Mouse (Mus musculus): Measurements from ENCODE around the gene Acad9. TPM values are rescaled to one million over a fixed set of nuclear protein-coding genes. Genes with fewer than 3 reads are reported as not detected.
A peak's percentile ranks its signal among the peaks of the same experiment; 100 is the strongest.

The Acad9 gene
- 98.5 and 100 TPM in 2 replicates for polyA plus RNA-seq (2014; fragmentation: Nextera tagmentation; extraction: Ambion mirVana)

DNA sequence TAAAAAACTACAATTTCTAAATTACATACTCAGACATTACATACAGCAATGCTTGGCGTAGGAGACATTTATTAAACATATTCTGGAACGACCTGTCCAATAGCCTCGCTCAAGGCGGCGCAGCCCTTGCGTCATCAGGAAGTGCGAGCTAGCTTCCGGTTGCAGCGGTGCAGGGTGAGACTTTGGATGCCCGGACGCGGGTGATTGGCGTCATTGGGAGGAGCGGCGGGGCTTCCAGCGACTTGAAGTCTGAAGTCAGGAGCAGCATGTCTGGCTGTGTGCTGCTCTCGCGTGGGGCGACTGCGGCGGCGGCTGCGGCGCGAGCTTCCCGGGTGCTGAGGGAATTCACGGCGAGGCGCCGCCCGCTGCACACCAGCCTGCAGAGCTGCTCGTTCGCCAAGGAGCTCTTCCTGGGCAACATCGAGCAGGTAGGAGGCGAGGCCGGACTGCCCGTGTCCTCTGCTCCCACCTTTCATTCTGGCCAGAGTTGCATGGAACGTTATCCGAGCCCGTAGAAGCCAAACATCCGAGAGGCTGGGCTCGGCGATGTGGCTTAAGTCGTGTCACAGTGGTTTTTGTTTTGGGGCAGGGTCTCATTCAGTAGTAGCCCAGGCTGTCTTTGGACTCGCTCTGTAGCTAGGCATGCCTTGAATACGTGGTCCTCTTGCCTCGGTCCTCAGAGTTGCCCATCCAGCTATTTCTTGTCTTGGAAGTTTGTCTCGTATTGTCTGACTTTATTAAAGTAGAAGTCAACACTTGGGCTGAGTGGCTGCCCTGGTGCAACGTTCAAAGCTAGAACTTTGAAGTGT is at the start of gene Acad9:
Acad9 (plus strand) TSS at position 137 of the 809 bp plus-strand sequence.
- Histone ChIP-seq H3K9me3 (replicated peaks; ENCODE audit: control insufficient read depth, low read length) (no peaks in the 10 kb centered on the region), H3K27ac (ENCODE audit: low read depth, low read length) (peak within 1 kb of the TSS; percentile 40; the same call in 1 of the 2 replicates), H3K9ac (ENCODE audit: low read length) (peak within 1 kb of the TSS; percentile 92), H3K36me3 (ENCODE audit: control insufficient read depth, insufficient read depth, low read length) (peaks cover 12% of the 10 kb centered on the region), H3K27me3 (replicated peaks; ENCODE audit: control insufficient read depth, insufficient read depth, low read length) (no peaks in the 10 kb centered on the region), H3K4me1 (ENCODE audit: control insufficient read depth, insufficient read depth, low read length) (peaks cover 10% of the 10 kb centered on the region), H3K4me2 (ENCODE audit: low read length) (peak within 1 kb of the TSS; percentile 81), H3K4me3 (ENCODE audit: low read depth, low read length) (peak within 1 kb of the TSS; percentile 92)
- WGBS = under 1% methylated on average over 49 of the region's 49 CpGs
- DNase-seq (ENCODE audit: low spot score) = peak; percentile 98
- ATAC-seq = peak; percentile 99

DNA sequence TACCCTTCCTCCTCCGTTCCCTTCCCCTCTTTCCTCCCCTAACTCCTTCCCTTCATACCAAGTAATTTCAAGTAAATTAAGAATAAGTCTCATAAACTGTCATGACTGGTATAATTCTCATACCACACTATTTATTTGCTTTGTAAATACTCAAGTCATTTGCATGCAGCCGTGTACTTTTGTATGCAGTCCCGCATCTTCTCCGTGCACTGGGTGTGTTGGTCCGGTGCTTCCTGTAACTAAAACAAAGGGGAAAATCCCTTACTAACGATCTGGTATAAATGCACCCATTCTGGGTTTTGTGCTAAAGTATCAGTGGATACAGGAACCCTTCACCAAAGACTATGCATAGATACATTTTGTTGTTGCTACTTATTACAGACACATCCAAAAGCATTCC is 40.0 kb upstream of the Acad9 start:
- Histone ChIP-seq H3K4me2 (ENCODE audit: low read length) (no peak overlapping the region), H3K9ac (ENCODE audit: low read length) (no peak overlapping the region), H3K4me1 (ENCODE audit: control insufficient read depth, insufficient read depth, low read length) (no peaks in the 10 kb centered on the region), H3K27me3 (replicated peaks; ENCODE audit: control insufficient read depth, insufficient read depth, low read length) (no peaks in the 10 kb centered on the region), H3K4me3 (ENCODE audit: low read depth, low read length) (no peak overlapping the region), H3K27ac (ENCODE audit: low read depth, low read length) (no peak overlapping the region), H3K36me3 (ENCODE audit: control insufficient read depth, insufficient read depth, low read length) (no peaks in the 10 kb centered on the region), H3K9me3 (replicated peaks; ENCODE audit: control insufficient read depth, low read length) (no peaks in the 10 kb centered on the region)
- WGBS = 48% methylated on average over 6 of the region's 6 CpGs
- DNase-seq (ENCODE audit: low spot score) = no peak
- ATAC-seq = no peak

DNA sequence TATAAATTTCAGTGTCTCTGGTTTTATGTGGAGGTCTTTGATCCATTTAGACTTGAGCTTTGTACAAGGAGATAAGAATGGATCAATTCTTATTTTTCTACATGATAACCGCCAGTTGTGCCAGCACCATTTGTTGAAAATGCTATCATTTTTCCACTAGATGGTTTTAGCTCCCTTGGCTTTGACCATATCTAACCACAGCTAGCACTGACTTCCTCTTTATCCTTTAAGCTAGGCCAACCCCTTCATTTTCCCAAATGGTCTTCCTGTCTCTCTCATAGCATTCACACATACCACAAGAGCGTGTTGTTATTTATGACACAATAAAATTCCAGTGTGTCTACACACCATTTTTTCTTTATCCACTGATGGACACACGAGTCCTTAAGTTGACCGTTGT is 35.8 kb upstream of the Acad9 start:
- Histone ChIP-seq H3K4me3 (ENCODE audit: low read depth, low read length) (no peak overlapping the region), H3K27me3 (replicated peaks; ENCODE audit: control insufficient read depth, insufficient read depth, low read length) (no peaks in the 10 kb centered on the region), H3K27ac (ENCODE audit: low read depth, low read length) (no peak overlapping the region), H3K4me2 (ENCODE audit: low read length) (no peak overlapping the region), H3K36me3 (ENCODE audit: control insufficient read depth, insufficient read depth, low read length) (no peaks in the 10 kb centered on the region), H3K9ac (ENCODE audit: low read length) (no peak overlapping the region), H3K9me3 (replicated peaks; ENCODE audit: control insufficient read depth, low read length) (no peaks in the 10 kb centered on the region), H3K4me1 (ENCODE audit: control insufficient read depth, insufficient read depth, low read length) (no peaks in the 10 kb centered on the region)
- no peak for ATAC-seq
- WGBS = 91% methylated on average over 4 of the region's 4 CpGs
- DNase-seq (ENCODE audit: low spot score) = no peak

DNA sequence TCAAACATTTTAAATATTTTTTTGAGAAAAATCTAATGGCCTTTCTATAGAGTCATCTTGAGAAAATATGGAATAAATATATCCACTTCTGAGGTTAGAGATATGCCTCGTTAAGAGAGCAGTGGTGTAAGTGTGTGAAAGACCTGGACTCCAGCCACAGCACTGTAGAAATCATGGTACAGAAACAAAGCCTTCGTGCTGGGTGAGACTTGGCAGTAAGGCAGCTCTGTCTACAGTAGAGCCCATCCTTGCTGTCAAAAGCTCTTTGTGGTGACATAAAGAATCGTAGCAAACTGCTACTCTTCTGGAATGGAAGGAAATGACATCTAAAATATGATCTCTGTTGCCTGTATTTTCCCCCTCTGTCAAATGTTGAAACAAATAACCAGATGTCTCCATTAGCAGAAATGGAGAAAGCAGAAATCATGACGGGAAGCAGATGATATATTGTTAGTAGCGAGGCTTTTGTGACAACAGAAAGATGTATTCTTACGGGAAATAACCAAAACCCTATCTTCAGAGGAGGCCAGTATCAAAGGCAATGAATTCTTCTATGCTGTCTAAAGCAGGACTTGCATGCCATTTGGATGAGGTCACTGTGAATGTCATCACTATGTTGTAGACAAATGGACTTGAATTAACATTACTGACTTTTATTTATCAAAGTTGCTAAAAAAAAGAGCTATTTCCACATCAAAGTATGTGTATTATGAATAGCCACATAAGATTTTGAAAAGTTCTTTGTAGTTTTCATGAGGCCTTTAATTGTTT is 33.9 kb upstream of the Acad9 start:
- peak; percentile 47 for DNase-seq (ENCODE audit: low spot score)
- H3K9me3 ChIP-seq (replicated peaks; ENCODE audit: control insufficient read depth, low read length) = no peaks in the 10 kb centered on the region

DNA sequence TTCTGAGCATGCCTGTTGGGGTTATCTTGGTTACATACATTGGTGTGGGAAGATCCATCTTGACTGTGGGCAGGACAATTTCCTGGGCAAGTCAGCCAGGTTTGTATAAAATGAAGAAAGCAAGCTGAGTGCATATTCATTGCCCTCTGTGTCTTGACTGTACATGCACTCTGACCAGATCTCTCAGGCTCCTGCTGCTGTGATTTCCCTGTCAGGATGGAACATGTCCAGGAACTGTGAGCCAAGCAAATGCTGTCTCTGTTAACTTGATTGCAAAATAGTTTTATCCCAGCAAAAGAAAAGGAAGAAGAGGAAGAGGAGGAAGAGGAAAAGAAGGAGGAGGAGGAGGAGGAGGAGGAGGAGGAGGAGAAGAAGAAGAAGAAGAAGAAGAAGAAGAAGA is 21.3 kb upstream of the Acad9 start:
- DNase-seq (ENCODE audit: low spot score) (no peak), ATAC-seq (no peak)
- Histone ChIP-seq H3K27me3 (replicated peaks; ENCODE audit: control insufficient read depth, insufficient read depth, low read length) (no peaks in the 10 kb centered on the region), H3K4me2 (ENCODE audit: low read length) (no peak overlapping the region), H3K27ac (ENCODE audit: low read depth, low read length) (no peak overlapping the region), H3K9me3 (replicated peaks; ENCODE audit: control insufficient read depth, low read length) (no peaks in the 10 kb centered on the region), H3K4me3 (ENCODE audit: low read depth, low read length) (no peak overlapping the region), H3K36me3 (ENCODE audit: control insufficient read depth, insufficient read depth, low read length) (no peaks in the 10 kb centered on the region), H3K9ac (ENCODE audit: low read length) (no peak overlapping the region), H3K4me1 (ENCODE audit: control insufficient read depth, insufficient read depth, low read length) (no peaks in the 10 kb centered on the region)

More for the DNA sequence above, 33.9 kb upstream of the Acad9 start:
- H3K4me3 ChIP-seq (ENCODE audit: low read depth, low read length) = no peak overlapping the region
- H3K36me3 ChIP-seq (ENCODE audit: control insufficient read depth, insufficient read depth, low read length) = no peaks in the 10 kb centered on the region
- no peak overlapping the region for H3K27ac ChIP-seq (ENCODE audit: low read depth, low read length)
- no peak overlapping the region for H3K9ac ChIP-seq (ENCODE audit: low read length)
- no peak for ATAC-seq
- H3K4me2 ChIP-seq (ENCODE audit: low read length) = no peak overlapping the region
- no peaks in the 10 kb centered on the region for H3K4me1 ChIP-seq (ENCODE audit: control insufficient read depth, insufficient read depth, low read length)
- H3K27me3 ChIP-seq (replicated peaks; ENCODE audit: control insufficient read depth, insufficient read depth, low read length) = no peaks in the 10 kb centered on the region
- WGBS = 47% methylated on average over 6 of the region's 6 CpGs

DNA sequence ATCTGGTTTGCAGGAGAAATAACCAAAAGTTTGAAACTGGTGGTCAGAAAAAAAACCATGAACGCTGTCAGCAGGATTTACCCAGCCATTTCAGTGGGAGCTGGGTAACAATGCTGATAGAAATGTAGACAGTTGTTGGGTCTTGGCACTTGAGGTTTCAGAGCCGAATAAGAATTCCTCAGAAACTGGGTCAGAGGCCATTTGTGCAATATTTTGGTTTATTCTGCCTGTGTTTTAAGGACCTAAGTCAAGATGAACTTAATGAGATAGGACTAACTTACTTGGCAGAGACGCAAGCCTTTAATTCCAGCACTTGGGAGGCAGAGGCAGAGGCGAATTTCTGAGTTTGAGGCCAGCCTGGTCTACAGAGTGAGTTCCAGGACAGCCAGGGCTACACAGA is 20.7 kb upstream of the Acad9 start:
- no peaks in the 10 kb centered on the region for H3K4me1 ChIP-seq (ENCODE audit: control insufficient read depth, insufficient read depth, low read length)
- H3K9me3 ChIP-seq (replicated peaks; ENCODE audit: control insufficient read depth, low read length) = no peaks in the 10 kb centered on the region
- no peak overlapping the region for H3K4me3 ChIP-seq (ENCODE audit: low read depth, low read length)
- ATAC-seq (no peak), DNase-seq (ENCODE audit: low spot score) (no peak)
- H3K4me2 ChIP-seq (ENCODE audit: low read length) = no peak overlapping the region
- H3K27me3 ChIP-seq (replicated peaks; ENCODE audit: control insufficient read depth, insufficient read depth, low read length) = no peaks in the 10 kb centered on the region
- H3K36me3 ChIP-seq (ENCODE audit: control insufficient read depth, insufficient read depth, low read length) = no peaks in the 10 kb centered on the region
- H3K9ac ChIP-seq (ENCODE audit: low read length) = no peak overlapping the region
- H3K27ac ChIP-seq (ENCODE audit: low read depth, low read length) = no peak overlapping the region
- 83% methylated on average over 4 of the region's 4 CpGs for WGBS

DNA sequence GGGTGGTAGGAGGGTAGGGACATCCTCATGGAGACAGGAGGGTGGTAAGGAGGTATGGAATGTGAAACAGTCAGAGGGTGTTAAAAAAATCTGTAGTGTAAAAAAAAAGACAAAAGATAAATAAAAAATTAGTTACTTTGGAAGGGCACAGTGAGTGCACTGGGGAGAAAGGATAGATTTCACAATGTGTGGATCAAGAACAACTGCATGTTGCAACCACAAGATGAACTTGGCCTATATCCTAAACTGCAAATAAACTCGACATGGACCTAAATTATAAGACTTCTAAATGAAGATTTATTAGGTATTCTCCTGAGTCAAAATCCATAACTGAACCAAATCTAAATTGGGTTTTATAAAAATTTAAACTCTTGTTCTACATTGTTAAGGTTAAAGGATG is 16.7 kb upstream of the Acad9 start:
- Histone ChIP-seq H3K4me2 (ENCODE audit: low read length) (no peak overlapping the region), H3K4me3 (ENCODE audit: low read depth, low read length) (no peak overlapping the region), H3K27ac (ENCODE audit: low read depth, low read length) (no peak overlapping the region), H3K9ac (ENCODE audit: low read length) (no peak overlapping the region), H3K4me1 (ENCODE audit: control insufficient read depth, insufficient read depth, low read length) (no peaks in the 10 kb centered on the region), H3K9me3 (replicated peaks; ENCODE audit: control insufficient read depth, low read length) (no peaks in the 10 kb centered on the region), H3K36me3 (ENCODE audit: control insufficient read depth, insufficient read depth, low read length) (no peaks in the 10 kb centered on the region), H3K27me3 (replicated peaks; ENCODE audit: control insufficient read depth, insufficient read depth, low read length) (no peaks in the 10 kb centered on the region)
- DNase-seq (ENCODE audit: low spot score) (no peak), ATAC-seq (no peak)
- 79% methylated on average over 1 of the region's 1 CpGs for WGBS

DNA sequence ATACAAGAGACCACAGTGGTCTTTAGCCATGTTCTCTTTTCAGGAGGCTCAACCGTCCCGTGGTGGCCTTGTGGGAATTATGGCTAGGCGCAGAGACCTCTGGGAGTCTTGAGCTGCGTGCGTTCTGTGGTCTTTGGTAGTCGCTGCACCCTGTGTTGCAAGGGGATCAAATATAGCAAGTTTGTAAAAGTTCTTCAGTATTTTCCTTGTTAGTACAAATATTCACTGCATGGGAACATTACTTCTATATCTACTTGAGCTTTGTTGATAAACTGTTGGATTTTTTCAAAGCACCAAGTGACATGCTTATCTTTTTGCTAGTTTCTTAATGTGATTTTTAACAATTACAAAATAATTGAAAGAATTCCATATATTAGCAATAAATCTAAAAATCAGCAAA is 12.3 kb upstream of the Acad9 start, which contains the start of gene Ccdc144b:
Ccdc144b (minus strand) TSS at position 101 of the 400 bp plus-strand sequence.
- H3K36me3 ChIP-seq (ENCODE audit: control insufficient read depth, insufficient read depth, low read length) = no peaks in the 10 kb centered on the region
- DNase-seq (ENCODE audit: low spot score) = no peak
- H3K27me3 ChIP-seq (replicated peaks; ENCODE audit: control insufficient read depth, insufficient read depth, low read length) = no peaks in the 10 kb centered on the region
- ATAC-seq = no peak
- WGBS = 92% methylated on average over 6 of the region's 6 CpGs
- no peak within 1 kb of the TSS for H3K4me3 ChIP-seq (ENCODE audit: low read depth, low read length)
- H3K9me3 ChIP-seq (replicated peaks; ENCODE audit: control insufficient read depth, low read length) = no peaks in the 10 kb centered on the region
- no peak within 1 kb of the TSS for H3K27ac ChIP-seq (ENCODE audit: low read depth, low read length)
- H3K9ac ChIP-seq (ENCODE audit: low read length) = no peak within 1 kb of the TSS
- no peak within 1 kb of the TSS for H3K4me2 ChIP-seq (ENCODE audit: low read length)
- no peaks in the 10 kb centered on the region for H3K4me1 ChIP-seq (ENCODE audit: control insufficient read depth, insufficient read depth, low read length)

Measured in forebrain, embryonic 14.5 days (tissue).